Mouse (Mus musculus): ENCODE results near the gene Tnip1. TPM values are rescaled to one million over a fixed set of nuclear protein-coding genes. Genes with fewer than 3 reads are reported as not detected.

Tnip1 gene
- polyA plus RNA-seq, 1 experiment: 20.6 TPM

GRCm38 (mm10) chr11:54885406-54885805, 77.3 kb downstream of the Tnip1 start:
- Histone ChIP-seq H3K27ac (ENCODE audit: insufficient read depth, low read depth, low read length) (peak overlapping the region; percentile 72), H3K27me3 (replicated peaks; ENCODE audit: control insufficient read depth, insufficient read depth, low read length) (no peaks in the 10 kb centered on the region), H3K36me3 (ENCODE audit: control insufficient read depth, insufficient read depth, low read length) (no peaks in the 10 kb centered on the region), H3K4me3 (ENCODE audit: insufficient read depth, low read depth, low read length) (no peak overlapping the region), H3K4me1 (ENCODE audit: control insufficient read depth, insufficient read depth, low read length) (peaks cover 30% of the 10 kb centered on the region)
- DNase-seq: no peak
- WGBS: 65% methylated on average over 2 of the region's 2 CpGs
- TF ChIP-seq CTCF (conservative IDR thresholded peaks at IDR 0.05; ENCODE audit: insufficient read depth, insufficient read length, low read depth, low read length) (no peak), POLR2A (IDR thresholded peaks at IDR 0.05; ENCODE audit: low read depth, low read length) (no peak)

GRCm38 (mm10) chr11:54884937-54885336, 77.8 kb downstream of the Tnip1 start:
- peaks cover 34% of the 10 kb centered on the region for H3K4me1 ChIP-seq (ENCODE audit: control insufficient read depth, insufficient read depth, low read length)
- H3K27me3 ChIP-seq (replicated peaks; ENCODE audit: control insufficient read depth, insufficient read depth, low read length): no peaks in the 10 kb centered on the region
- DNase-seq: peak; percentile 95
- TF ChIP-seq CTCF (conservative IDR thresholded peaks at IDR 0.05; ENCODE audit: insufficient read depth, insufficient read length, low read depth, low read length) (no peak), POLR2A (IDR thresholded peaks at IDR 0.05; ENCODE audit: low read depth, low read length) (peak; percentile 6)
- 3% methylated on average over 5 of the region's 5 CpGs for WGBS
- H3K36me3 ChIP-seq (ENCODE audit: control insufficient read depth, insufficient read depth, low read length): no peaks in the 10 kb centered on the region
- H3K27ac ChIP-seq (ENCODE audit: insufficient read depth, low read depth, low read length): peak overlapping the region; percentile 82
- H3K4me3 ChIP-seq (ENCODE audit: insufficient read depth, low read depth, low read length): no peak overlapping the region

- peak; percentile 68 for DNase-seq
- no peak overlapping the region for H3K4me3 ChIP-seq (ENCODE audit: insufficient read depth, low read depth, low read length)
- TF ChIP-seq CTCF (conservative IDR thresholded peaks at IDR 0.05; ENCODE audit: insufficient read depth, insufficient read length, low read depth, low read length) (no peak), POLR2A (IDR thresholded peaks at IDR 0.05; ENCODE audit: low read depth, low read length) (no peak)
- H3K36me3 ChIP-seq (ENCODE audit: control insufficient read depth, insufficient read depth, low read length): no peaks in the 10 kb centered on the region
- 58% methylated on average over 5 of the region's 5 CpGs for WGBS
- peaks cover 35% of the 10 kb centered on the region for H3K4me1 ChIP-seq (ENCODE audit: control insufficient read depth, insufficient read depth, low read length)
- H3K27ac ChIP-seq (ENCODE audit: insufficient read depth, low read depth, low read length): peak overlapping the region; percentile 82
- no peaks in the 10 kb centered on the region for H3K27me3 ChIP-seq (replicated peaks; ENCODE audit: control insufficient read depth, insufficient read depth, low read length)
Observed at GRCm38 (mm10) chr11:54884197-54884828, 78.4 kb downstream of the Tnip1 start.

- peak overlapping the region; percentile 91 for H3K27ac ChIP-seq (ENCODE audit: insufficient read depth, low read depth, low read length)
- H3K27me3 ChIP-seq (replicated peaks; ENCODE audit: control insufficient read depth, insufficient read depth, low read length): no peaks in the 10 kb centered on the region
- TF ChIP-seq CTCF (conservative IDR thresholded peaks at IDR 0.05; ENCODE audit: insufficient read depth, insufficient read length, low read depth, low read length): peak; percentile 36; the same call in 1 of the 2 replicates
- no peak for TF ChIP-seq POLR2A (IDR thresholded peaks at IDR 0.05; ENCODE audit: low read depth, low read length)
- no peak overlapping the region for H3K4me3 ChIP-seq (ENCODE audit: insufficient read depth, low read depth, low read length)
- 30% methylated on average over 8 of the region's 8 CpGs for WGBS
- peaks cover 35% of the 10 kb centered on the region for H3K4me1 ChIP-seq (ENCODE audit: control insufficient read depth, insufficient read depth, low read length)
- peak; percentile 83 for DNase-seq
- no peaks in the 10 kb centered on the region for H3K36me3 ChIP-seq (ENCODE audit: control insufficient read depth, insufficient read depth, low read length)
Observed at GRCm38 (mm10) chr11:54882671-54883070, 80.0 kb downstream of the Tnip1 start.

- no peak for TF ChIP-seq POLR2A (IDR thresholded peaks at IDR 0.05; ENCODE audit: low read depth, low read length)
- Histone ChIP-seq H3K27ac (ENCODE audit: insufficient read depth, low read depth, low read length) (peak overlapping the region; percentile 89), H3K27me3 (replicated peaks; ENCODE audit: control insufficient read depth, insufficient read depth, low read length) (no peaks in the 10 kb centered on the region), H3K4me1 (ENCODE audit: control insufficient read depth, insufficient read depth, low read length) (peaks cover 35% of the 10 kb centered on the region), H3K4me3 (ENCODE audit: insufficient read depth, low read depth, low read length) (no peak overlapping the region), H3K36me3 (ENCODE audit: control insufficient read depth, insufficient read depth, low read length) (no peaks in the 10 kb centered on the region)
- 8% methylated on average over 2 of the region's 2 CpGs for WGBS
- DNase-seq: peak; percentile 94
Observed at GRCm38 (mm10) chr11:54881051-54881474, 81.7 kb downstream of the Tnip1 start.

GRCm38 (mm10) chr11:54879922-54880321, 82.8 kb downstream of the Tnip1 start:
- no peak for DNase-seq
- no peak overlapping the region for H3K4me3 ChIP-seq (ENCODE audit: insufficient read depth, low read depth, low read length)
- TF ChIP-seq CTCF (conservative IDR thresholded peaks at IDR 0.05; ENCODE audit: insufficient read depth, insufficient read length, low read depth, low read length): no peak
- TF ChIP-seq POLR2A (IDR thresholded peaks at IDR 0.05; ENCODE audit: low read depth, low read length): no peak
- no peaks in the 10 kb centered on the region for H3K27me3 ChIP-seq (replicated peaks; ENCODE audit: control insufficient read depth, insufficient read depth, low read length)
- H3K36me3 ChIP-seq (ENCODE audit: control insufficient read depth, insufficient read depth, low read length): no peaks in the 10 kb centered on the region
- peaks cover 26% of the 10 kb centered on the region for H3K4me1 ChIP-seq (ENCODE audit: control insufficient read depth, insufficient read depth, low read length)
- H3K27ac ChIP-seq (ENCODE audit: insufficient read depth, low read depth, low read length): peak overlapping the region; percentile 89
- 88% methylated on average over 10 of the region's 10 CpGs for WGBS

GRCm38 (mm10) chr11:54879434-54879833, 83.3 kb downstream of the Tnip1 start:
- peak; percentile 89 for DNase-seq

More at GRCm38 (mm10) chr11:54879434-54879833, 83.3 kb downstream of the Tnip1 start:
- 19% methylated on average over 4 of the region's 4 CpGs for WGBS
- TF ChIP-seq CTCF (conservative IDR thresholded peaks at IDR 0.05; ENCODE audit: insufficient read depth, insufficient read length, low read depth, low read length): peak; percentile 68
- TF ChIP-seq POLR2A (IDR thresholded peaks at IDR 0.05; ENCODE audit: low read depth, low read length): no peak
- no peaks in the 10 kb centered on the region for H3K36me3 ChIP-seq (ENCODE audit: control insufficient read depth, insufficient read depth, low read length)
- H3K27ac ChIP-seq (ENCODE audit: insufficient read depth, low read depth, low read length): peak overlapping the region; percentile 89; the same call in 1 of the 2 replicates
- no peak overlapping the region for H3K4me3 ChIP-seq (ENCODE audit: insufficient read depth, low read depth, low read length)
- peaks cover 26% of the 10 kb centered on the region for H3K4me1 ChIP-seq (ENCODE audit: control insufficient read depth, insufficient read depth, low read length)
- no peaks in the 10 kb centered on the region for H3K27me3 ChIP-seq (replicated peaks; ENCODE audit: control insufficient read depth, insufficient read depth, low read length)
